ENCODE assay signal across 7 mouse cellular contexts in genomic region chr7:30456911-30457628, GRCm38 (mm10). TPM values are rescaled to one million over a fixed set of nuclear protein-coding genes. Genes with fewer than 3 reads are reported as not detected.
DNase-seq lines count a peak whose midpoint lies in the region; ATAC-seq and TF ChIP-seq lines count a peak whose summit lies in the region.

No protein-coding gene starts in this region.

- DNase-seq in left cerebral cortex, adult 2 months (ENCODE audit: extremely low spot score in 1 of 2, low spot score in 2 of 2), result peak in 1 of 2 experiments; percentile 26
- DNase-seq in left cerebral cortex, adult 9 months (ENCODE audit: low spot score in 2 of 2), result no peak
- DNase-seq in forebrain, embryonic 10.5 days (ENCODE audit: extremely low spot score, low spot score), result no peak
- DNase-seq in right cerebral cortex, postnatal 25 days, result no peak
- no peak for DNase-seq in spleen, postnatal 36 days (ENCODE audit: low spot score in 2 of 2)

- peaks cover 34% of the 10 kb centered on the region for H3K4me1 ChIP-seq in forebrain, embryonic 10.5 days
- peaks cover 17% of the 10 kb centered on the region for H3K4me1 ChIP-seq in intestine, embryonic 15.5 days (replicated peaks)
- H3K4me1 ChIP-seq in stomach, embryonic 14.5 days (ENCODE audit: control insufficient read depth, insufficient read depth, low read length), result peaks cover 15% of the 10 kb centered on the region; the same call in 1 of the 2 replicates

- H3K4me2 ChIP-seq in intestine, embryonic 15.5 days (replicated peaks), result peak overlapping the region; percentile 46
- peak overlapping the region; percentile 32 for H3K4me2 ChIP-seq in stomach, embryonic 14.5 days (replicated peaks; ENCODE audit: low read depth, low read length)

- peak overlapping the region; percentile 45 for H3K4me3 ChIP-seq in left cerebral cortex, adult 2 months
- peak overlapping the region; percentile 41 for H3K4me3 ChIP-seq in forebrain, embryonic 10.5 days
- H3K4me3 ChIP-seq in intestine, embryonic 15.5 days (replicated peaks), result peak overlapping the region; percentile 14
- H3K4me3 ChIP-seq in stomach, embryonic 14.5 days (ENCODE audit: low read depth, low read length), result peak overlapping the region; percentile 17

- TF ChIP-seq CTCF in left cerebral cortex, adult 2 months (IDR thresholded peaks at IDR 0.05), result no peak

- H3K9me3 ChIP-seq in forebrain, embryonic 10.5 days, result no peaks in the 10 kb centered on the region
- no peaks in the 10 kb centered on the region for H3K9me3 ChIP-seq in intestine, embryonic 15.5 days
- no peaks in the 10 kb centered on the region for H3K9me3 ChIP-seq in stomach, embryonic 14.5 days (ENCODE audit: control insufficient read depth, low read depth, low read length)

- H3K9ac ChIP-seq in intestine, embryonic 15.5 days, result 0 out of 2 replicates have a peak overlapping the region, but pooled peaks have one; percentile 5
- H3K9ac ChIP-seq in stomach, embryonic 14.5 days (replicated peaks; ENCODE audit: low read depth, low read length), result no peak overlapping the region

- H3K36me3 ChIP-seq in forebrain, embryonic 10.5 days (replicated peaks), result no peaks in the 10 kb centered on the region
- no peaks in the 10 kb centered on the region for H3K36me3 ChIP-seq in intestine, embryonic 15.5 days
- H3K36me3 ChIP-seq in stomach, embryonic 14.5 days (ENCODE audit: control insufficient read depth, insufficient read depth, low read length), result no peaks in the 10 kb centered on the region

- ATAC-seq in intestine, embryonic 15.5 days, result no peak
- ATAC-seq in stomach, embryonic 14.5 days (ENCODE audit: insufficient number of reproducible peaks, insufficient read depth, low FRiP score, low read depth), result no peak

- peak overlapping the region; percentile 72 for H3K27ac ChIP-seq in left cerebral cortex, adult 2 months
- H3K27ac ChIP-seq in forebrain, embryonic 10.5 days, result no peak overlapping the region
- H3K27ac ChIP-seq in intestine, embryonic 15.5 days, result no peak overlapping the region
- H3K27ac ChIP-seq in stomach, embryonic 14.5 days (ENCODE audit: low read length), result no peak overlapping the region

- WGBS in forebrain, embryonic 10.5 days, result under 1% methylated on average over 31 of the region's 31 CpGs
- 1% methylated on average over 31 of the region's 31 CpGs for WGBS in intestine, embryonic 15.5 days
- WGBS in stomach, embryonic 14.5 days, result under 1% methylated on average over 31 of the region's 31 CpGs

- peaks cover 100% of the 10 kb centered on the region for H3K27me3 ChIP-seq in forebrain, embryonic 10.5 days (ENCODE audit: poor library complexity, severe bottlenecking)
- peaks cover 94% of the 10 kb centered on the region for H3K27me3 ChIP-seq in intestine, embryonic 15.5 days (replicated peaks)
- peaks cover 78% of the 10 kb centered on the region for H3K27me3 ChIP-seq in stomach, embryonic 14.5 days (ENCODE audit: control insufficient read depth, insufficient read depth, low read length)

- intact Hi-C loops in left cerebral cortex, adult 2 months (cut with DNase I), result no loop called here

RNA-seq across cellular contexts. Expression of gene Kirrel2, which starts 0.4 kb away (rescaled TPM):
- 10 to 100 TPM; 11.0 to 11.9 TPM for total RNA-seq in left cerebral cortex, adult 2 months (2021)
- polyA plus RNA-seq in forebrain, embryonic 10.5 days (2016; fragmentation: Nextera tagmentation; extraction: Ambion mirVana), result 0.29 and 0.52 TPM in 2 replicates
- 2.0 and 3.0 TPM in 2 replicates for polyA plus RNA-seq in intestine, embryonic 15.5 days (2015; fragmentation: Nextera tagmentation; extraction: Ambion mirVana)
- polyA plus RNA-seq in stomach, embryonic 14.5 days (2014; fragmentation: Nextera tagmentation; extraction: Ambion mirVana), result 0.45 and 1.2 TPM in 2 replicates

RNA-seq across cellular contexts. Expression of gene Nphs1, which starts 1.0 kb away (rescaled TPM):
- 1 to 10 TPM in 1 of 2 experiments, under 1 TPM in 1; 0.79 to 1.1 TPM for total RNA-seq in left cerebral cortex, adult 2 months (2021)
- polyA plus RNA-seq in forebrain, embryonic 10.5 days (2016; fragmentation: Nextera tagmentation; extraction: Ambion mirVana), result 0.07 TPM in 1 of 2 replicates, not detected in the other
- 1.3 and 3.3 TPM in 2 replicates for polyA plus RNA-seq in intestine, embryonic 15.5 days (2015; fragmentation: Nextera tagmentation; extraction: Ambion mirVana)
- polyA plus RNA-seq in stomach, embryonic 14.5 days (2014; fragmentation: Nextera tagmentation; extraction: Ambion mirVana), result 0.70 TPM in 1 of 2 replicates, not detected in the other

RNA-seq across cellular contexts. Expression of gene Aplp1, which starts 11.7 kb away (rescaled TPM):
- total RNA-seq in left cerebral cortex, adult 2 months (2021), result 1,000 to 10,000 TPM; 1,205 to 1,260 TPM
- polyA plus RNA-seq in forebrain, embryonic 10.5 days (2016; fragmentation: Nextera tagmentation; extraction: Ambion mirVana), result 25.4 and 33.7 TPM in 2 replicates
- polyA plus RNA-seq in intestine, embryonic 15.5 days (2015; fragmentation: Nextera tagmentation; extraction: Ambion mirVana), result 39.0 and 40.8 TPM in 2 replicates
- polyA plus RNA-seq in stomach, embryonic 14.5 days (2014; fragmentation: Nextera tagmentation; extraction: Ambion mirVana), result 37.4 and 39.0 TPM in 2 replicates

RNA-seq across cellular contexts. Expression of gene Nfkbid, which starts 35.5 kb away (rescaled TPM):
- total RNA-seq in left cerebral cortex, adult 2 months (2021), result 1 to 10 TPM; 3.9 to 5.1 TPM
- polyA plus RNA-seq in forebrain, embryonic 10.5 days (2016; fragmentation: Nextera tagmentation; extraction: Ambion mirVana), result 1.3 and 1.5 TPM in 2 replicates
- 2.1 and 2.4 TPM in 2 replicates for polyA plus RNA-seq in intestine, embryonic 15.5 days (2015; fragmentation: Nextera tagmentation; extraction: Ambion mirVana)
- polyA plus RNA-seq in stomach, embryonic 14.5 days (2014; fragmentation: Nextera tagmentation; extraction: Ambion mirVana), result 2.0 and 2.7 TPM in 2 replicates

RNA-seq across cellular contexts. Expression of gene Prodh2, which starts 36.4 kb away (rescaled TPM):
- total RNA-seq in left cerebral cortex, adult 2 months (2021), result not detected
- polyA plus RNA-seq in forebrain, embryonic 10.5 days (2016; fragmentation: Nextera tagmentation; extraction: Ambion mirVana), result not detected in 2 replicates
- polyA plus RNA-seq in intestine, embryonic 15.5 days (2015; fragmentation: Nextera tagmentation; extraction: Ambion mirVana), result 5.0 and 5.2 TPM in 2 replicates
- polyA plus RNA-seq in stomach, embryonic 14.5 days (2014; fragmentation: Nextera tagmentation; extraction: Ambion mirVana), result not detected in 2 replicates
